Mouse (Mus musculus) megakaryocyte, embryonic 14.5 days (primary cell): ENCODE measurements around the gene Dzank1.

Source experiments
- FLI1 ChIP-seq: IDR thresholded peaks from 2 replicates; pipeline ENCODE4 v1.6.1; 2012; ENCODE audit warnings: low read length, inconsistent platforms, mixed read lengths
- GATA1 ChIP-seq: IDR thresholded peaks from 3 replicates; pipeline ENCODE4 v1.6.1; 2012; ENCODE audit warnings: mixed read lengths, low read length, inconsistent platforms, borderline replicate concordance

DNA sequence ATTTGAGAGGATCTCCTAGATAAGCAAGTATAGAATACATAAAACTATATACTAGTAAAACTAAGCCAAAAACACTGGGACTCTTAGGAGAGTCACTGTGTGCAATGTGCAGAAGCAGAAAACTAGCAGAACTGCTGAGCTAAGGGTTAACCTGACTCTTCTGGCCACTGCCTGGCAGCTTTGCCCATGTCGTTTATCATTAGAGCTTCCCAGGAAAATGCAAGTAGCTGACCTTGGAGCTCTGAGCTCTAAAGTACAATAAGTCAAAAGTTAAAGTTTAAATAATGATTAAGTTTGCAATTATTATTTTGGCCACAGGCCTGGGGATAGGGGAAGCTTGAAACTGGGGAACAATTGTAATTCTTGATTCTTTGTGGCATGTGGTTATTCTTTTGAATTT, 18.3 kb upstream of the Dzank1 start:
- TF ChIP-seq GATA1 (no peak), FLI1 (no peak)
